Mouse (Mus musculus): Measurements from ENCODE around the gene Icam2. TPM values are rescaled to one million over a fixed set of nuclear protein-coding genes. Genes with fewer than 3 reads are reported as not detected.

Icam2 gene
- polyA plus RNA-seq (2014; fragmentation: Nextera tagmentation; extraction: Ambion mirVana) = 15.8 and 16.9 TPM in 2 replicates

- H3K9me3 ChIP-seq (ENCODE audit: control insufficient read depth, low read length) = no peaks in the 10 kb centered on the region
- 77% methylated on average over 6 of the region's 6 CpGs for WGBS
- no peaks in the 10 kb centered on the region for H3K27me3 ChIP-seq (ENCODE audit: control insufficient read depth, insufficient read depth, low read length)
- H3K4me1 ChIP-seq (ENCODE audit: control insufficient read depth, insufficient read depth, low read length) = no peaks in the 10 kb centered on the region
- H3K27ac ChIP-seq (ENCODE audit: low read depth, low read length) = no peak within 1 kb of the TSS
- H3K9ac ChIP-seq (ENCODE audit: low read length) = no peak within 1 kb of the TSS
- no peak for ATAC-seq (ENCODE audit: low FRiP score)
- DNase-seq (ENCODE audit: low spot score, missing footprints) = no peak
- H3K4me2 ChIP-seq = no peak within 1 kb of the TSS
- no peak within 1 kb of the TSS for H3K4me3 ChIP-seq (ENCODE audit: low read depth, low read length)
- no peaks in the 10 kb centered on the region for H3K36me3 ChIP-seq (ENCODE audit: control insufficient read depth, insufficient read depth, low read length)
These were observed at the start of gene Icam2 for GRCm38 (mm10) chr11:106387791-106388216. TSS of gene Icam2 (minus strand) at chr11:106388075.

GRCm38 (mm10) chr11:106437543-106437942 is 49.7 kb upstream of the Icam2 start:
- no peak for DNase-seq (ENCODE audit: low spot score, missing footprints)
- H3K4me2 ChIP-seq = no peak overlapping the region
- no peaks in the 10 kb centered on the region for H3K4me1 ChIP-seq (ENCODE audit: control insufficient read depth, insufficient read depth, low read length)
- H3K27me3 ChIP-seq (ENCODE audit: control insufficient read depth, insufficient read depth, low read length) = no peaks in the 10 kb centered on the region
- H3K4me3 ChIP-seq (ENCODE audit: low read depth, low read length) = no peak overlapping the region
- ATAC-seq (ENCODE audit: low FRiP score) = no peak
- WGBS = 91% methylated on average over 2 of the region's 2 CpGs
- H3K27ac ChIP-seq (ENCODE audit: low read depth, low read length) = no peak overlapping the region
- no peak overlapping the region for H3K9ac ChIP-seq (ENCODE audit: low read length)
- H3K9me3 ChIP-seq (ENCODE audit: control insufficient read depth, low read length) = no peaks in the 10 kb centered on the region
- no peaks in the 10 kb centered on the region for H3K36me3 ChIP-seq (ENCODE audit: control insufficient read depth, insufficient read depth, low read length)

GRCm38 (mm10) chr11:106437039-106437438 is 49.2 kb upstream of the Icam2 start:
- Histone ChIP-seq H3K4me1 (ENCODE audit: control insufficient read depth, insufficient read depth, low read length) (no peaks in the 10 kb centered on the region), H3K27me3 (ENCODE audit: control insufficient read depth, insufficient read depth, low read length) (no peaks in the 10 kb centered on the region), H3K36me3 (ENCODE audit: control insufficient read depth, insufficient read depth, low read length) (no peaks in the 10 kb centered on the region), H3K27ac (ENCODE audit: low read depth, low read length) (no peak overlapping the region), H3K9me3 (ENCODE audit: control insufficient read depth, low read length) (no peaks in the 10 kb centered on the region), H3K4me3 (ENCODE audit: low read depth, low read length) (no peak overlapping the region), H3K9ac (ENCODE audit: low read length) (no peak overlapping the region), H3K4me2 (no peak overlapping the region)
- DNase-seq (ENCODE audit: low spot score, missing footprints) (no peak), ATAC-seq (ENCODE audit: low FRiP score) (no peak)
- WGBS = 92% methylated on average over 5 of the region's 5 CpGs

GRCm38 (mm10) chr11:106430392-106430791 is 42.5 kb upstream of the Icam2 start:
- Histone ChIP-seq H3K27ac (ENCODE audit: low read depth, low read length) (no peak overlapping the region), H3K4me3 (ENCODE audit: low read depth, low read length) (no peak overlapping the region), H3K4me2 (no peak overlapping the region), H3K36me3 (ENCODE audit: control insufficient read depth, insufficient read depth, low read length) (no peaks in the 10 kb centered on the region), H3K9me3 (ENCODE audit: control insufficient read depth, low read length) (no peaks in the 10 kb centered on the region), H3K9ac (ENCODE audit: low read length) (no peak overlapping the region), H3K4me1 (ENCODE audit: control insufficient read depth, insufficient read depth, low read length) (no peaks in the 10 kb centered on the region), H3K27me3 (ENCODE audit: control insufficient read depth, insufficient read depth, low read length) (no peaks in the 10 kb centered on the region)
- WGBS = 94% methylated on average over 5 of the region's 5 CpGs
- DNase-seq (ENCODE audit: low spot score, missing footprints) = no peak
- no peak for ATAC-seq (ENCODE audit: low FRiP score)

- Histone ChIP-seq H3K4me3 (ENCODE audit: low read depth, low read length) (no peak overlapping the region), H3K9ac (ENCODE audit: low read length) (no peak overlapping the region), H3K36me3 (ENCODE audit: control insufficient read depth, insufficient read depth, low read length) (no peaks in the 10 kb centered on the region), H3K27ac (ENCODE audit: low read depth, low read length) (no peak overlapping the region), H3K27me3 (ENCODE audit: control insufficient read depth, insufficient read depth, low read length) (no peaks in the 10 kb centered on the region), H3K4me1 (ENCODE audit: control insufficient read depth, insufficient read depth, low read length) (no peaks in the 10 kb centered on the region), H3K9me3 (ENCODE audit: control insufficient read depth, low read length) (no peaks in the 10 kb centered on the region), H3K4me2 (no peak overlapping the region)
- ATAC-seq (ENCODE audit: low FRiP score) = no peak
- WGBS = 84% methylated on average over 4 of the region's 4 CpGs
- peak; percentile 45 for DNase-seq (ENCODE audit: low spot score, missing footprints)
These were observed 41.8 kb upstream of the Icam2 start for GRCm38 (mm10) chr11:106429689-106430088.

GRCm38 (mm10) chr11:106428556-106428955 is 40.7 kb upstream of the Icam2 start:
- Histone ChIP-seq H3K36me3 (ENCODE audit: control insufficient read depth, insufficient read depth, low read length) (no peaks in the 10 kb centered on the region), H3K27ac (ENCODE audit: low read depth, low read length) (no peak overlapping the region), H3K9me3 (ENCODE audit: control insufficient read depth, low read length) (no peaks in the 10 kb centered on the region), H3K27me3 (ENCODE audit: control insufficient read depth, insufficient read depth, low read length) (no peaks in the 10 kb centered on the region), H3K4me2 (no peak overlapping the region), H3K4me3 (ENCODE audit: low read depth, low read length) (no peak overlapping the region), H3K9ac (ENCODE audit: low read length) (no peak overlapping the region), H3K4me1 (ENCODE audit: control insufficient read depth, insufficient read depth, low read length) (no peaks in the 10 kb centered on the region)
- ATAC-seq (ENCODE audit: low FRiP score) = no peak
- DNase-seq (ENCODE audit: low spot score, missing footprints) = peak; percentile 51
- WGBS = 93% methylated on average over 2 of the region's 2 CpGs

GRCm38 (mm10) chr11:106428106-106428505 is 40.2 kb upstream of the Icam2 start:
- H3K27me3 ChIP-seq (ENCODE audit: control insufficient read depth, insufficient read depth, low read length) = no peaks in the 10 kb centered on the region
- DNase-seq (ENCODE audit: low spot score, missing footprints) = peak; percentile 2
- H3K4me2 ChIP-seq = no peak overlapping the region
- no peak overlapping the region for H3K27ac ChIP-seq (ENCODE audit: low read depth, low read length)
- H3K9me3 ChIP-seq (ENCODE audit: control insufficient read depth, low read length) = no peaks in the 10 kb centered on the region
- H3K36me3 ChIP-seq (ENCODE audit: control insufficient read depth, insufficient read depth, low read length) = no peaks in the 10 kb centered on the region
- no peak overlapping the region for H3K9ac ChIP-seq (ENCODE audit: low read length)
- WGBS = 82% methylated on average over 4 of the region's 4 CpGs
- H3K4me1 ChIP-seq (ENCODE audit: control insufficient read depth, insufficient read depth, low read length) = no peaks in the 10 kb centered on the region
- H3K4me3 ChIP-seq (ENCODE audit: low read depth, low read length) = no peak overlapping the region
- no peak for ATAC-seq (ENCODE audit: low FRiP score)

GRCm38 (mm10) chr11:106426447-106426846 is 38.6 kb upstream of the Icam2 start:
- H3K27me3 ChIP-seq (ENCODE audit: control insufficient read depth, insufficient read depth, low read length) = no peaks in the 10 kb centered on the region

GRCm38 (mm10) chr11:106425201-106425600 is 37.3 kb upstream of the Icam2 start:
- Histone ChIP-seq H3K36me3 (ENCODE audit: control insufficient read depth, insufficient read depth, low read length) (no peaks in the 10 kb centered on the region), H3K4me2 (no peak overlapping the region), H3K9me3 (ENCODE audit: control insufficient read depth, low read length) (no peaks in the 10 kb centered on the region), H3K9ac (ENCODE audit: low read length) (no peak overlapping the region), H3K4me1 (ENCODE audit: control insufficient read depth, insufficient read depth, low read length) (no peaks in the 10 kb centered on the region), H3K27ac (ENCODE audit: low read depth, low read length) (no peak overlapping the region), H3K4me3 (ENCODE audit: low read depth, low read length) (no peak overlapping the region), H3K27me3 (ENCODE audit: control insufficient read depth, insufficient read depth, low read length) (no peaks in the 10 kb centered on the region)
- ATAC-seq (ENCODE audit: low FRiP score) (no peak), DNase-seq (ENCODE audit: low spot score, missing footprints) (no peak)
- 84% methylated on average over 5 of the region's 5 CpGs for WGBS

More at GRCm38 (mm10) chr11:106426447-106426846, 38.6 kb upstream of the Icam2 start:
- no peak overlapping the region for H3K4me3 ChIP-seq (ENCODE audit: low read depth, low read length)
- no peaks in the 10 kb centered on the region for H3K9me3 ChIP-seq (ENCODE audit: control insufficient read depth, low read length)
- DNase-seq (ENCODE audit: low spot score, missing footprints) = no peak
- H3K9ac ChIP-seq (ENCODE audit: low read length) = no peak overlapping the region
- WGBS = 89% methylated on average over 4 of the region's 4 CpGs
- no peak for ATAC-seq (ENCODE audit: low FRiP score)
- no peaks in the 10 kb centered on the region for H3K4me1 ChIP-seq (ENCODE audit: control insufficient read depth, insufficient read depth, low read length)
- H3K4me2 ChIP-seq = no peak overlapping the region
- no peaks in the 10 kb centered on the region for H3K36me3 ChIP-seq (ENCODE audit: control insufficient read depth, insufficient read depth, low read length)
- H3K27ac ChIP-seq (ENCODE audit: low read depth, low read length) = no peak overlapping the region

All from midbrain, embryonic 11.5 days (tissue).